Mouse (Mus musculus) spleen, adult 2 months (tissue): ENCODE measurements around the gene 3110009E18Rik.

ENCODE experiments used
- CTCF ChIP-seq: fragments of 200-500 bp; IDR thresholded peaks from 2 replicates; pipeline ENCODE4 v1.5.1; 2011; ENCODE audit warnings: mild to moderate bottlenecking, inconsistent platforms; ENCODE audit not compliant: insufficient read depth, insufficient read length, insufficient replicate concordance; ENCODE audit errors: extremely low read depth
- POLR2A ChIP-seq: fragments of 200-500 bp; IDR thresholded peaks from 2 replicates; pipeline ENCODE4 v1.6.1; 2011; ENCODE audit warnings: low read depth, low read length, inconsistent platforms

- TF ChIP-seq CTCF, result no peak
- no peak for TF ChIP-seq POLR2A
Measured at GRCm38 (mm10) chr1:120115671-120116081, 5.3 kb upstream of the 3110009E18Rik start.
